Comparison of ENCODE assay signal across 21 mouse cellular contexts in genomic region chr13:29701400-29701799, GRCm38 (mm10).
DNase-seq lines count a peak whose midpoint lies in the region; ATAC-seq lines count a peak whose summit lies in the region.
"Had no signal": no experiment of that assay in that cellular context is flagged by ENCODE, and none has a peak within 500 bp of the region (broad histone marks: within the 10 kb centered on the region; RNA-seq: fewer than 3 reads in every experiment).

No protein-coding gene starts in this region.

- intact Hi-C loops in heart, postnatal 10 days (cut with DNase I) = no loop called here

- DNase-seq in adrenal gland, adult (ENCODE audit: inconsistent age in 2 of 2, low spot score in 1 of 2) = peak; percentile 16 to 79
- DNase-seq in adrenal gland, postnatal 4 days (ENCODE audit: low spot score in 2 of 2) = no peak
- DNase-seq in heart, postnatal 10 days = no peak
- DNase-seq in kidney, postnatal 14 days = peak; percentile 18
- DNase-seq in kidney, adult 8-10 months = no peak
- peak; percentile 24 for DNase-seq in adrenal gland, postnatal 14 days
- DNase-seq in left cerebral cortex, adult 18-20 months (ENCODE audit: low spot score in 2 of 2) = no peak
- DNase-seq: cerebellum, adult 11-12 months; cerebellum, postnatal 10 days; gastrocnemius, postnatal 36 days; left cerebral cortex, postnatal 4 days; lung, postnatal 4 days; midbrain, embryonic 14.5 days; retina, postnatal 1 day; right cerebral cortex, postnatal 25 days; spleen, adult 18-20 months had no signal

- H3K27ac ChIP-seq in heart, embryonic 13.5 days (replicated peaks) = peak overlapping the region; percentile 51
- H3K27ac ChIP-seq: kidney, postnatal 0 days; limb, embryonic 15.5 days had no signal

- no peak overlapping the region for H3K9ac ChIP-seq in heart, embryonic 13.5 days
- H3K9ac ChIP-seq: limb, embryonic 15.5 days had no signal

- no peak overlapping the region for H3K4me3 ChIP-seq in heart, embryonic 13.5 days
- H3K4me3 ChIP-seq: limb, embryonic 15.5 days had no signal

- no peak overlapping the region for H3K4me2 ChIP-seq in heart, embryonic 13.5 days
- H3K4me2 ChIP-seq: limb, embryonic 15.5 days had no signal

- ATAC-seq in heart, embryonic 13.5 days (ENCODE audit: extremely low read depth, insufficient number of reproducible peaks, low FRiP score, low TSS enrichment) = no peak
- ATAC-seq: CD4-positive, CD25-positive, alpha-beta regulatory T cell, adult 4 months; intestine, postnatal 0 days had no signal

- no peaks in the 10 kb centered on the region for H3K9me3 ChIP-seq in heart, embryonic 13.5 days
- H3K9me3 ChIP-seq: limb, embryonic 15.5 days had no signal

- WGBS in heart, embryonic 13.5 days = 36% methylated on average over 1 of the region's 1 CpGs

- 0 out of 2 replicates have a peak, but pooled peaks cover 3% of the 10 kb centered on the region for H3K36me3 ChIP-seq in heart, embryonic 13.5 days
- H3K36me3 ChIP-seq: limb, embryonic 15.5 days had no signal

- H3K4me1 ChIP-seq in heart, embryonic 13.5 days = peaks cover 28% of the 10 kb centered on the region

- H3K27me3 ChIP-seq in heart, embryonic 13.5 days (replicated peaks) = no peaks in the 10 kb centered on the region
- H3K27me3 ChIP-seq: limb, embryonic 15.5 days had no signal

Comparison
In these comparisons a context has a peak if more than half of its experiments do, and no peak if none do; other contexts are left out.
1. DNase-seq: peak in adrenal gland, adult (2 of 2), kidney, postnatal 14 days (single experiment) and adrenal gland, postnatal 14 days (single experiment); none in adrenal gland, postnatal 4 days (0 of 2), heart, postnatal 10 days (0 of 2), kidney, adult 8-10 months (0 of 2) and left cerebral cortex, adult 18-20 months (0 of 2).